Mouse (Mus musculus) adrenal gland, adult 2 months (tissue): ENCODE data around the gene Myl4. TPM values are rescaled to one million over a fixed set of nuclear protein-coding genes. Genes with fewer than 3 reads are reported as not detected.
"Not testable (repeated sequence)": the region's sequence is repeated elsewhere in the genome, so short reads cannot be mapped to it uniquely, and the experiment has no call there.

ENCODE experiments used
- DNase-seq: peaks from one replicate; pipeline ENCODE4 v3.0.0; 2021
- long read RNA-seq: library from polyadenylated mRNA; stranded (forward); transcript quantifications from one replicate; pipeline ENCODE4 v2.0.0, GENCODE M21; 2021
- polyA plus RNA-seq: library from polyadenylated mRNA; depleted of rRNA; stranded (reverse); fragments of >200 nt; gene quantifications from 2 replicates; pipeline ENCODE4 v1.2.3, GENCODE M21; 2012; rRNA removed
- total RNA-seq, 2 experiments: library from RNA; stranded (reverse); gene quantifications; 2 replicates each; pipeline ENCODE4 v1.2.3; 2021

Myl4 gene
- total RNA-seq (1 to 10 TPM; 2.2 to 3.1 TPM), polyA plus RNA-seq (0.40 and 1.6 TPM in 2 replicates)
- long read RNA-seq, partial matches to known transcripts: 3 of 3 reads
- long read RNA-seq, other reads (novel, unspliced or antisense): 0 of 3 reads

GRCm38 (mm10) chr11:104550406-104550974 lies at the start of gene Myl4, which contains the start of gene Cdc27:
Gene Myl4 (plus strand): TSS chr11:104550663.
Gene Cdc27 (minus strand): TSS chr11:104550620.
- peak; percentile 98 for DNase-seq

- no peak for DNase-seq
Observed at GRCm38 (mm10) chr11:104508455-104508854, 42.0 kb upstream of the Myl4 start.

- DNase-seq: no peak
Observed at GRCm38 (mm10) chr11:104510606-104511005, 39.9 kb upstream of the Myl4 start.

GRCm38 (mm10) chr11:104512436-104512835 lies 38.0 kb upstream of the Myl4 start:
- peak; percentile 63 for DNase-seq

GRCm38 (mm10) chr11:104525935-104526334 lies 24.5 kb upstream of the Myl4 start:
- DNase-seq: no peak

- DNase-seq: no peak
Observed at GRCm38 (mm10) chr11:104536843-104537242, 13.6 kb upstream of the Myl4 start.

- no peak for DNase-seq
Observed at GRCm38 (mm10) chr11:104537945-104538555, 12.4 kb upstream of the Myl4 start.

GRCm38 (mm10) chr11:104539811-104540210 lies 10.7 kb upstream of the Myl4 start:
- no peak for DNase-seq

- not testable (repeated sequence) for DNase-seq
Observed at GRCm38 (mm10) chr11:104543337-104543736, 7.1 kb upstream of the Myl4 start.

- no peak for DNase-seq
Observed at GRCm38 (mm10) chr11:104544507-104544906, 6.0 kb upstream of the Myl4 start.

GRCm38 (mm10) chr11:104547502-104547901 lies 3.0 kb upstream of the Myl4 start:
- no peak for DNase-seq

GRCm38 (mm10) chr11:104549438-104550405 lies 741 bp upstream of the Myl4 start:
- DNase-seq: no peak

- DNase-seq: no peak
Observed at GRCm38 (mm10) chr11:104558065-104558464, 7.6 kb downstream of the Myl4 start.

- DNase-seq: peak; percentile 35
Observed at GRCm38 (mm10) chr11:104558651-104559403, 8.4 kb downstream of the Myl4 start.

GRCm38 (mm10) chr11:104560971-104561370 lies 10.5 kb downstream of the Myl4 start:
- DNase-seq: peak; percentile 35

- no peak for DNase-seq
Observed at GRCm38 (mm10) chr11:104563496-104563895, 13.0 kb downstream of the Myl4 start.

GRCm38 (mm10) chr11:104565172-104565571 lies 14.7 kb downstream of the Myl4 start:
- DNase-seq: no peak

GRCm38 (mm10) chr11:104566097-104566496 lies 15.6 kb downstream of the Myl4 start:
- no peak for DNase-seq

- DNase-seq: no peak
Observed at GRCm38 (mm10) chr11:104566796-104567195, 16.3 kb downstream of the Myl4 start.

- no peak for DNase-seq
Observed at GRCm38 (mm10) chr11:104567736-104568135, 17.3 kb downstream of the Myl4 start.

GRCm38 (mm10) chr11:104568326-104568725 lies 17.9 kb downstream of the Myl4 start:
- no peak for DNase-seq

GRCm38 (mm10) chr11:104570515-104570914 lies 20.1 kb downstream of the Myl4 start:
- DNase-seq: not testable (repeated sequence)
